Mouse (Mus musculus) neutrophil, adult 5-6 weeks (primary cell): ENCODE results near the gene Nfkbid. TPM values are rescaled to one million over a fixed set of nuclear protein-coding genes. Genes with fewer than 3 reads are reported as not detected.
A peak's percentile ranks its signal among the peaks of the same experiment; 100 is the strongest.

Source experiments
- ATAC-seq: fragments of 151-379, 151-347 bp; 2 replicates; pipeline ENCODE4 v1.8.0; 2017; ENCODE audit warnings: mild to moderate bottlenecking, moderate TSS enrichment; ENCODE audit not compliant: insufficient number of reproducible peaks, poor library complexity, low FRiP score, severe bottlenecking; ENCODE audit errors: extremely low read depth
- total RNA-seq: library from RNA; stranded (forward); fragments of 200-1000 nt; gene quantifications from 2 replicates; pipeline ENCODE4 v1.2.3, GENCODE M21; 2017

Nfkbid gene
- total RNA-seq = 34.3 and 46.9 TPM in 2 replicates

GRCm38 (mm10) chr7:30421175-30421889 lies at the start of gene Nfkbid:
Gene Nfkbid, plus strand, starts transcription at chr7:30421732.
- ATAC-seq = peak; percentile 43

- peak; percentile 100 for ATAC-seq
Observed at GRCm38 (mm10) chr7:30373501-30373962, 48.0 kb upstream of the Nfkbid start.

GRCm38 (mm10) chr7:30380061-30380460 lies 41.5 kb upstream of the Nfkbid start:
- no peak for ATAC-seq

GRCm38 (mm10) chr7:30384106-30384505 lies 37.4 kb upstream of the Nfkbid start:
- ATAC-seq = no peak

GRCm38 (mm10) chr7:30392746-30393520 lies 28.6 kb upstream of the Nfkbid start:
- ATAC-seq = no peak

GRCm38 (mm10) chr7:30393631-30394030 lies 27.9 kb upstream of the Nfkbid start:
- ATAC-seq = no peak

- peak; percentile 91 for ATAC-seq
Observed at GRCm38 (mm10) chr7:30394379-30394778, 27.2 kb upstream of the Nfkbid start.

- ATAC-seq = no peak
Observed at GRCm38 (mm10) chr7:30394871-30395270, 26.7 kb upstream of the Nfkbid start.

GRCm38 (mm10) chr7:30399671-30400070 lies 21.9 kb upstream of the Nfkbid start:
- ATAC-seq = no peak

- ATAC-seq = no peak
Observed at GRCm38 (mm10) chr7:30402343-30402742, 19.2 kb upstream of the Nfkbid start.

GRCm38 (mm10) chr7:30408639-30409038 lies 12.9 kb upstream of the Nfkbid start:
- ATAC-seq = no peak

GRCm38 (mm10) chr7:30409789-30410188 lies 11.7 kb upstream of the Nfkbid start:
- ATAC-seq = no peak

- no peak for ATAC-seq
Observed at GRCm38 (mm10) chr7:30411023-30411422, 10.5 kb upstream of the Nfkbid start.

- ATAC-seq = peak; percentile 63
Observed at GRCm38 (mm10) chr7:30412735-30413147, 8.8 kb upstream of the Nfkbid start.

GRCm38 (mm10) chr7:30413596-30413995 lies 7.9 kb upstream of the Nfkbid start, which contains the start of gene Tyrobp:
Gene Tyrobp, plus strand, starts transcription at chr7:30413760.
- peak; percentile 73 for ATAC-seq

GRCm38 (mm10) chr7:30417856-30418255 lies 3.7 kb upstream of the Nfkbid start:
- no peak for ATAC-seq

GRCm38 (mm10) chr7:30419561-30420499 lies 1.7 kb upstream of the Nfkbid start, which contains the start of gene Hcst:
Gene Hcst, minus strand, starts transcription at chr7:30419854.
- ATAC-seq = peak; percentile 45

GRCm38 (mm10) chr7:30420673-30421072 lies 859 bp upstream of the Nfkbid start:
- no peak for ATAC-seq

- ATAC-seq = peak; percentile 64
Observed at GRCm38 (mm10) chr7:30421890-30422435, 431 bp downstream of the Nfkbid start.
